Mouse (Mus musculus) right cerebral cortex, postnatal 4 days (tissue): Measurements from ENCODE around the gene Tuba1a.

Experiments
- DNase-seq: peaks from one replicate; pipeline ENCODE4 v3.0.0-alpha.2; 2022

Gene Tuba1a

GRCm38 (mm10) chr15:98953401-98954356, at the start of gene Tuba1a, which contains the start of gene Gm49450:
Gene Tuba1a (minus strand): TSS chr15:98953703.
Gene Gm49450 (minus strand): TSS chr15:98953551.
- peak; percentile 92 for DNase-seq

- DNase-seq = no peak
Measured at GRCm38 (mm10) chr15:99001451-99001931, 48.0 kb upstream of the Tuba1a start.

- no peak for DNase-seq
Measured at GRCm38 (mm10) chr15:99000535-99001283, 47.2 kb upstream of the Tuba1a start.

GRCm38 (mm10) chr15:98998775-98999157, 45.3 kb upstream of the Tuba1a start:
- no peak for DNase-seq

- DNase-seq = no peak
Measured at GRCm38 (mm10) chr15:98997938-98998774, 44.7 kb upstream of the Tuba1a start.

GRCm38 (mm10) chr15:98996840-98997239, 43.3 kb upstream of the Tuba1a start:
- no peak for DNase-seq

GRCm38 (mm10) chr15:98994957-98995520, 41.5 kb upstream of the Tuba1a start:
- no peak for DNase-seq

GRCm38 (mm10) chr15:98993865-98994264, 40.4 kb upstream of the Tuba1a start:
- peak; percentile 96 for DNase-seq

- peak; percentile 97 for DNase-seq
Measured at GRCm38 (mm10) chr15:98993093-98993793, 39.7 kb upstream of the Tuba1a start.

- DNase-seq = no peak
Measured at GRCm38 (mm10) chr15:98992086-98992912, 38.8 kb upstream of the Tuba1a start.

- DNase-seq = no peak
Measured at GRCm38 (mm10) chr15:98991540-98992050, 38.1 kb upstream of the Tuba1a start.

- no peak for DNase-seq
Measured at GRCm38 (mm10) chr15:98990669-98991539, 37.4 kb upstream of the Tuba1a start.

GRCm38 (mm10) chr15:98989701-98990430, 36.4 kb upstream of the Tuba1a start:
- DNase-seq = no peak

GRCm38 (mm10) chr15:98988787-98989186, 35.3 kb upstream of the Tuba1a start:
- no peak for DNase-seq

GRCm38 (mm10) chr15:98987661-98988181, 34.2 kb upstream of the Tuba1a start:
- no peak for DNase-seq

GRCm38 (mm10) chr15:98987077-98987630, 33.7 kb upstream of the Tuba1a start:
- DNase-seq = no peak

- DNase-seq = no peak
Measured at GRCm38 (mm10) chr15:98985982-98986715, 32.6 kb upstream of the Tuba1a start.
